Mouse (Mus musculus) MEL (cell line): ENCODE measurements around the gene Wwc1. TPM values are rescaled to one million over a fixed set of nuclear protein-coding genes. Genes with fewer than 3 reads are reported as not detected.

Experiments used
- DNase-seq: peaks from one replicate; pipeline ENCODE4 v3.0.0; 2011; ENCODE audit warnings: low read depth, low spot score
- H3K27ac ChIP-seq: 2 replicates; pipeline ENCODE4 v1.5.1; 2012; ENCODE audit warnings: low read depth, mild to moderate bottlenecking, control low read depth, low read length, moderate library complexity; ENCODE audit not compliant: control insufficient read depth
- H3K27me3 ChIP-seq, 2 experiments: fragments of 150-350 bp in 1 of 2; sonication (generic) in 1 of 2; 2 replicates each; pipeline ENCODE4 v1.6.1; 2012; ENCODE audit warnings: low read length in 2 of 2, mild to moderate bottlenecking in 2 of 2, improper control_type of control experiment in 1 of 2, moderate library complexity in 1 of 2; ENCODE audit not compliant: insufficient read depth in 2 of 2, control insufficient read depth in 1 of 2
- H3K36me3 ChIP-seq, 2 experiments: 2 replicates each; pipeline ENCODE4 v1.6.1; 2012 to 2014; ENCODE audit warnings: low read length in 2 of 2, improper control_type of control experiment in 1 of 2, inconsistent platforms in 1 of 2, mild to moderate bottlenecking in 1 of 2; ENCODE audit not compliant: insufficient read depth in 2 of 2, control insufficient read depth in 1 of 2
- H3K4me1 ChIP-seq, 2 experiments: fragments of 150-350 bp in 1 of 2; sonication (generic) in 1 of 2; 2 replicates each; pipeline ENCODE4 v1.6.1; 2012; ENCODE audit warnings: low read length in 2 of 2, improper control_type of control experiment in 1 of 2, mild to moderate bottlenecking in 1 of 2; ENCODE audit not compliant: insufficient read depth in 2 of 2, control insufficient read depth in 1 of 2
- H3K4me3 ChIP-seq, 2 experiments: fragments of 150-350 bp in 1 of 2; sonication (generic) in 1 of 2; 2 replicates each; pipeline ENCODE4 v1.5.1; 2012; ENCODE audit warnings: low read depth in 2 of 2, low read length in 2 of 2, mild to moderate bottlenecking in 2 of 2, moderate library complexity in 2 of 2, control low read depth in 1 of 2, improper control_type of control experiment in 1 of 2; ENCODE audit not compliant: control insufficient read depth in 1 of 2, insufficient read depth in 1 of 2
- H3K79me2 ChIP-seq: 2 replicates; pipeline ENCODE4 v1.6.1; 2012; ENCODE audit warnings: mild to moderate bottlenecking, low read length, moderate library complexity; ENCODE audit not compliant: control insufficient read depth, poor library complexity, insufficient read depth
- H3K9ac ChIP-seq: 2 replicates; pipeline ENCODE4 v1.6.1; 2012; ENCODE audit warnings: low read depth, mild to moderate bottlenecking, control low read depth, low read length, moderate library complexity; ENCODE audit not compliant: control insufficient read depth, poor library complexity, severe bottlenecking
- H3K9me3 ChIP-seq: fragments of 150-350 bp; sonication (generic); replicated peaks from 2 replicates; pipeline ENCODE4 v1.6.1; 2012; ENCODE audit warnings: mild to moderate bottlenecking, low read length, improper control_type of control experiment, moderate library complexity; ENCODE audit not compliant: insufficient read depth
- BHLHE40 ChIP-seq: IDR thresholded peaks from 2 replicates; pipeline ENCODE4 v1.6.1; 2012; ENCODE audit warnings: low read depth, mild to moderate bottlenecking, inconsistent platforms, low read length, improper control_type of control experiment, borderline replicate concordance
- CHD2 ChIP-seq: IDR thresholded peaks from 2 replicates; pipeline ENCODE4 v1.6.1; 2011; ENCODE audit warnings: low read length, improper control_type of control experiment
- CTCF ChIP-seq, 3 experiments: IDR thresholded peaks in 2 of 3; conservative IDR thresholded peaks in 1 of 3; 2 replicates each; pipeline ENCODE4 v1.5.1; 2011 to 2012; ENCODE audit warnings: low read length in 3 of 3, low read depth in 2 of 3, mild to moderate bottlenecking in 2 of 3, improper control_type of control experiment in 1 of 3, inconsistent platforms in 1 of 3, mixed read lengths in 1 of 3, moderate library complexity in 1 of 3; ENCODE audit not compliant: control insufficient read depth in 1 of 3, insufficient read depth in 1 of 3, poor library complexity in 1 of 3, severe bottlenecking in 1 of 3
- E2F4 ChIP-seq: IDR thresholded peaks from 2 replicates; pipeline ENCODE4 v1.6.1; 2011; ENCODE audit warnings: low read depth, low read length, improper control_type of control experiment, borderline replicate concordance
- ELF1 ChIP-seq: IDR thresholded peaks from 2 replicates; pipeline ENCODE4 v1.6.1; 2014; ENCODE audit warnings: low read depth, mild to moderate bottlenecking, inconsistent platforms, low read length, improper control_type of control experiment, moderate library complexity
- EP300 ChIP-seq, 2 experiments: IDR thresholded peaks; 2 replicates each; pipeline ENCODE4 v1.6.1; 2011; ENCODE audit warnings: improper control_type of control experiment in 2 of 2, low read length in 2 of 2, low read depth in 1 of 2, mild to moderate bottlenecking in 1 of 2
- GABPA ChIP-seq: IDR thresholded peaks from 2 replicates; pipeline ENCODE4 v1.6.1; 2012; ENCODE audit warnings: low read depth, mild to moderate bottlenecking, inconsistent platforms, low read length, improper control_type of control experiment, moderate library complexity
- GATA1 ChIP-seq: IDR thresholded peaks from 2 replicates; pipeline ENCODE4 v1.6.1; 2011; ENCODE audit warnings: low read depth, low read length, improper control_type of control experiment
- HCFC1 ChIP-seq: IDR thresholded peaks from 2 replicates; pipeline ENCODE4 v1.6.1; 2012; ENCODE audit warnings: low read depth, mild to moderate bottlenecking, inconsistent platforms, low read length, improper control_type of control experiment, moderate library complexity
- JUND ChIP-seq: IDR thresholded peaks from 2 replicates; pipeline ENCODE4 v1.6.1; 2011; ENCODE audit warnings: low read depth, mild to moderate bottlenecking, improper control_type of control experiment, low read length
- KAT2A ChIP-seq: conservative IDR thresholded peaks from 2 replicates; pipeline ENCODE4 v1.6.1; 2012; ENCODE audit warnings: low read depth, low read length, improper control_type of control experiment, inconsistent platforms
- MAFK ChIP-seq: IDR thresholded peaks from 2 replicates; pipeline ENCODE4 v1.6.1; 2011; ENCODE audit warnings: low read depth, mild to moderate bottlenecking, low read length, improper control_type of control experiment, borderline replicate concordance
- MAZ ChIP-seq: IDR thresholded peaks from 2 replicates; pipeline ENCODE4 v1.6.1; 2012; ENCODE audit warnings: low read depth, mild to moderate bottlenecking, inconsistent platforms, low read length, improper control_type of control experiment
- MXI1 ChIP-seq: IDR thresholded peaks from 2 replicates; pipeline ENCODE4 v1.6.1; 2011; ENCODE audit warnings: mild to moderate bottlenecking, low read depth, low read length, improper control_type of control experiment
- MYC ChIP-seq: IDR thresholded peaks from 2 replicates; pipeline ENCODE4 v1.6.1; 2011; ENCODE audit warnings: low read depth, mild to moderate bottlenecking, low read length, improper control_type of control experiment, moderate library complexity
- NRF1 ChIP-seq: IDR thresholded peaks from 2 replicates; pipeline ENCODE4 v1.6.1; 2014; ENCODE audit warnings: low read depth, mild to moderate bottlenecking, inconsistent platforms, low read length, improper control_type of control experiment, moderate library complexity; ENCODE audit not compliant: poor library complexity, insufficient read depth, severe bottlenecking
- POLR2AphosphoS5 ChIP-seq: IDR thresholded peaks from 2 replicates; pipeline ENCODE4 v1.6.1; 2012; ENCODE audit warnings: low read depth, borderline replicate concordance, mild to moderate bottlenecking, inconsistent platforms, low read length, moderate library complexity, mixed read lengths
- RAD21 ChIP-seq: IDR thresholded peaks from 2 replicates; pipeline ENCODE4 v1.6.1; 2011; ENCODE audit warnings: mild to moderate bottlenecking, low read depth, low read length, improper control_type of control experiment
- RCOR1 ChIP-seq: IDR thresholded peaks from 2 replicates; pipeline ENCODE4 v1.6.1; 2012; ENCODE audit warnings: low read depth, mild to moderate bottlenecking, inconsistent platforms, low read length, improper control_type of control experiment
- TCF12 ChIP-seq: IDR thresholded peaks from 2 replicates; pipeline ENCODE4 v1.6.1; 2014; ENCODE audit warnings: low read depth, mild to moderate bottlenecking, inconsistent platforms, low read length, improper control_type of control experiment, moderate library complexity
- UBTF ChIP-seq: IDR thresholded peaks from 2 replicates; pipeline ENCODE4 v1.6.1; 2012; ENCODE audit warnings: low read depth, mild to moderate bottlenecking, inconsistent platforms, low read length, improper control_type of control experiment, moderate library complexity, borderline replicate concordance; ENCODE audit not compliant: insufficient read depth
- USF2 ChIP-seq, 2 experiments: IDR thresholded peaks; 2 replicates each; pipeline ENCODE4 v1.6.1; 2011 to 2012; ENCODE audit warnings: improper control_type of control experiment in 2 of 2, low read length in 2 of 2, borderline replicate concordance in 1 of 2, inconsistent platforms in 1 of 2, low read depth in 1 of 2, mild to moderate bottlenecking in 1 of 2; ENCODE audit not compliant: insufficient read depth in 1 of 2
- ZNF384 ChIP-seq: IDR thresholded peaks from 2 replicates; pipeline ENCODE4 v1.6.1; 2012; ENCODE audit warnings: low read depth, mild to moderate bottlenecking, inconsistent platforms, low read length, improper control_type of control experiment
- polyA plus RNA-seq, 2 experiments: library from polyadenylated mRNA; stranded (reverse) in 1 of 2; unstranded in 1 of 2; fragments of >175 nt in 1 of 2; fragments of >200 nt in 1 of 2; gene quantifications; 2 replicates each; pipeline versions ENCODE4 v1.2.1 to v1.2.4; 2012; ENCODE audit warnings: low replicate concordance in 2 of 2, low read depth in 1 of 2; ENCODE audit not compliant: insufficient read length in 2 of 2, insufficient read depth in 1 of 2, missing spikeins in 1 of 2
- total RNA-seq: library from RNA; depleted of rRNA; stranded (reverse); fragments of 300-350 nt; gene quantifications from 2 replicates; pipeline ENCODE4 v1.2.3, GENCODE M21; 2012

Gene Wwc1
- total and polyA plus RNA-seq, 3 experiments = 0.39 to 0.46 TPM; not detected in 1

DNA sequence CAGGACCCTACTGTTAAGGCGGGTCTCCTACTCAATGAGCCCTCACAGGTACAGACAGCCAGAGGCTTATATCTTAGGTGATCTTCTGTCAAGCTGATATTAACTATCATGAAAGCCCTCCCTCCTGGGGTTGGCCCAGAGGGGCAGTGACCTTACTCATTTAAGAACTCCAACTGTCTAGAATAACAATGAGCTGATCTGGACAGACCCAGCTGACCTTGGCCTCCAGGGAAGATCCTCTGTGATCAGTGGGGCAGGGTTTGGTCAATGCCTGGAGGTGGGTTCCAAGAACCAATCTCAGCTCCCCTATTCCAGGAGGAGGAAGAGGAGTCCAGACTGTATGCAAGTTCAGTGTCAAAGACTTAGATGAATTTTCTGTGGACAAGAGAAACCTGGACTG, 45.2 kb downstream of the Wwc1 start:
- Histone ChIP-seq H3K4me3 (no peak overlapping the region), H3K9me3 (no peaks in the 10 kb centered on the region), H3K27ac (no peak overlapping the region), H3K79me2 (no peaks in the 10 kb centered on the region), H3K9ac (no peak overlapping the region), H3K4me1 (no peaks in the 10 kb centered on the region), H3K36me3 (no peaks in the 10 kb centered on the region), H3K27me3 (no peaks in the 10 kb centered on the region)
- TF ChIP-seq CTCF (IDR thresholded peaks at IDR 0.05 in 2 of 3, conservative IDR thresholded peaks at IDR 0.05 in 1 of 3; ENCODE audit: control insufficient read depth in 1 of 3, insufficient read depth in 1 of 3, low read depth in 2 of 3, low read length in 3 of 3, poor library complexity in 1 of 3, severe bottlenecking in 1 of 3) (no peak), NRF1 (no peak), ELF1 (no peak), BHLHE40 (no peak), HCFC1 (no peak), MXI1 (no peak), TCF12 (no peak), E2F4 (no peak), USF2 (IDR thresholded peaks at IDR 0.05; ENCODE audit: borderline replicate concordance in 1 of 2, insufficient read depth in 1 of 2, low read depth in 1 of 2, low read length in 2 of 2) (no peak), MAFK (no peak), RCOR1 (no peak), EP300 (IDR thresholded peaks at IDR 0.05; ENCODE audit: low read depth in 1 of 2, low read length in 2 of 2) (no peak), UBTF (no peak), CHD2 (no peak), GATA1 (no peak), MAZ (no peak), RAD21 (no peak), ZNF384 (no peak)
- DNase-seq = no peak

DNA sequence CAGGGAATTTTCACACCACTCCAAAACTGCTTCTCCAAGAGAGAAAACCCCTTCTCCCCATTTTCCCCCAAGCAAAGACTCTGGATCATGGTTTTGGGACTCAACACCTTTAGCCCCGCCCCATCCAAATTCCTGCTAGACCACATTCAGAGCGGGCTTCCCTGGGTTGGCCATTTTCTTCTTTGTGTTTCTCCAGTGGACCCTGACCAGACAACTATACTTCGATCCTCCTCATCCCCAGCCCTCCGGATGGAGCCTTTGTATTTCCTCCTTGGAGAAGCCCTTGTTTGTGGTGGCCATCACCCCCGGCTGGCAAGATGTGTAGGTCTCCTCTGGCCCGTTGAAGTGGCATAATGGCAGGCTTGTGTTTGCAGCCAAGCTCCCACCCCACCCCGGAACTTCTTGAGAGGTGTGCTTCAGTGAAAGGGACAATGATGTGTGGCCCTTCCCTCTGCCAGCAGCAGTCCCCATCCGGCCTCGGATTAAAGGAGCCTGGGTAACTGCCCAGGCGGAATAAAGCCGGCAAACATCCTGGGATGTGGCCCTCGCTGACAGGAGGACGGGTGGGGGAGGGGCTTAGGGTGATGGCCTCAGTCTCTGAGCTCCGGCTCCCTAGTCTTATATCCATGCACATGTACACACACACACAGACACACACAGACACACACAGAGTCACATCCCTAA, 46.8 kb downstream of the Wwc1 start:
- Histone ChIP-seq H3K79me2 (no peaks in the 10 kb centered on the region), H3K9me3 (no peaks in the 10 kb centered on the region), H3K36me3 (no peaks in the 10 kb centered on the region), H3K4me3 (no peak overlapping the region), H3K4me1 (no peaks in the 10 kb centered on the region), H3K27ac (no peak overlapping the region), H3K27me3 (no peaks in the 10 kb centered on the region), H3K9ac (no peak overlapping the region)
- DNase-seq = no peak
- TF ChIP-seq NRF1 = no peak
- TF ChIP-seq MYC = no peak
- no peak for TF ChIP-seq KAT2A
- TF ChIP-seq CTCF (IDR thresholded peaks at IDR 0.05 in 2 of 3, conservative IDR thresholded peaks at IDR 0.05 in 1 of 3; ENCODE audit: control insufficient read depth in 1 of 3, insufficient read depth in 1 of 3, low read depth in 2 of 3, low read length in 3 of 3, poor library complexity in 1 of 3, severe bottlenecking in 1 of 3) = no peak
- TF ChIP-seq GATA1 = no peak
- TF ChIP-seq RAD21 = no peak
- TF ChIP-seq BHLHE40 = no peak
- TF ChIP-seq RCOR1 = no peak
- TF ChIP-seq JUND = no peak
- no peak for TF ChIP-seq HCFC1
- TF ChIP-seq POLR2AphosphoS5 = no peak
- no peak for TF ChIP-seq ZNF384
- no peak for TF ChIP-seq GABPA
- no peak for TF ChIP-seq UBTF
